Mouse (Mus musculus) testis, adult 2 months (tissue): ENCODE data around the gene Nsun2.

Experiments
- CTCF ChIP-seq: fragments of 200-500 bp; IDR thresholded peaks from 2 replicates; pipeline ENCODE4 v1.5.1; 2012; ENCODE audit warnings: low read depth, mild to moderate bottlenecking, inconsistent platforms, low read length, moderate library complexity; ENCODE audit not compliant: control insufficient read depth, insufficient read depth, insufficient replicate concordance
- POLR2A ChIP-seq: fragments of 200-500 bp; IDR thresholded peaks from 2 replicates; pipeline ENCODE4 v1.6.1; 2012; ENCODE audit warnings: low read depth, mild to moderate bottlenecking, inconsistent platforms, low read length, moderate library complexity; ENCODE audit not compliant: control insufficient read depth

DNA sequence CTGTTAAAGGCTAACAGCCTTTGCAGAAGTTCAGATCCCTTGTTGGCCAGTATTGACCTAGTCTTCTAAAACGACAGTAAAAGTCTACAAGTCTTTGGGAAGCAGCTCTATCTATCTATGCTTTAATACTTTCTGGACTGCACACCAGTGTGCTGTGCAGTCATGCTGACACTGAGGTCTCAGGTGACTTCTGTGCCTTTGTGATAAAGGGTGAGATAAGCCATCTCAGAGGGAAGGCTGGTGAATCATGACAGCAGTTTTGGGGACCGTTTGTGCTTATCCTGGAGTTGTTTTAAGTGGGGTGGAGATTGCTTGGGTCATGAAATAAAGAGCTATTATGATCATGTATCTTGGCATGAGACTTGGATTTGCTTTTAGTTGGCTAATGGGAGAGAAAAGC is 100.4 kb downstream of the Nsun2 start:
- no peak for TF ChIP-seq CTCF
- no peak for TF ChIP-seq POLR2A
